In the genomic region with DNA sequence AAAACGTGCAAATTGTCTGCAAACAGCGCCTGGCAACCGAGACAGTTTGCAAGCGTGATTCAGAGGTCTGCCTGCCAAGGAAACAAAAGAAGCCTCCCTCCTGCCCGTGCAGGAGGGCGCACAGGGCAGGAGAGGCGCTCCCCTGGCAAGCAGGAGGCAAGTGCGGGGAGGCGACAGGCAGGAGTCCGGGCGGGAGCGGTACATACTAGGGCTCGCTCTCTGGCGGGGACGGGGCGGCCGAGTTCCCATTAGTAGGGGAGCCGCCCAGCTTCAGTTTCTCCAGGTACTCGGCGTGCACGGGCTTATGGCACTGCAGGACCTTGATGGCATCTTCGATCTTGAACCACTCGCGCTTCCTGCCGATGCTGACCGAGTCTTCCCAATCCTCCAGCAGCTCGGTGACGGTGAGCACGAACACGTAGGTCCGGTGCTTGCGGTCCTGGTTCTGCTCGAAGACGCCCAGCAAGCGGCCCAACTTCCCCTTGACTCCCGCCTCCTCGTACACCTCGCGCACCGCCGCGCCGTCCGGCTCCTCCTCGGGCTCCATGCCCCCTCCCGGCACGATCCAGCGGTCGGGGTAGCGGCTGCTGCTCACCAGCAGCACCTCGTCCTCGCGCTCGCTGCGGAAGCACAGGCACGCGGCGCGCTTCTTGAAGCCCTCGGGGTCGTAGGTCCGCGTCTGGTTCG, we compare ENCODE assay signal across 7 mouse cellular contexts. TPM values are rescaled to one million over a fixed set of nuclear protein-coding genes. Genes with fewer than 3 reads are reported as not detected.
DNase-seq lines count a peak whose midpoint lies in the region; ATAC-seq and TF ChIP-seq lines count a peak whose summit lies in the region.
"Not testable (repeated sequence)": the region's sequence is repeated elsewhere in the genome, so short reads cannot be mapped to it uniquely, and the experiment has no call there.

No protein-coding gene starts in this region.

- not testable (repeated sequence) for H3K27ac ChIP-seq in embryonic facial prominence, embryonic 15.5 days (replicated peaks); heart, embryonic 12.5 days (ENCODE audit: poor library complexity, severe bottlenecking); hindbrain, postnatal 0 days; limb, embryonic 10.5 days; midbrain, embryonic 10.5 days (replicated peaks); olfactory bulb, adult 2 months (ENCODE audit: insufficient read depth, low read depth, low read length)

- WGBS in embryonic facial prominence, embryonic 15.5 days = 5% methylated on average over 13 of the region's 64 CpGs
- WGBS in heart, embryonic 12.5 days = 9% methylated on average over 19 of the region's 64 CpGs
- WGBS in hindbrain, postnatal 0 days = 28% methylated on average over 7 of the region's 64 CpGs
- 7% methylated on average over 22 of the region's 64 CpGs for WGBS in limb, embryonic 10.5 days
- 9% methylated on average over 15 of the region's 64 CpGs for WGBS in midbrain, embryonic 10.5 days
- WGBS in olfactory bulb, adult 2 months = 22% methylated on average over 22 of the region's 64 CpGs

- H3K9me3 ChIP-seq in embryonic facial prominence, embryonic 15.5 days (replicated peaks); heart, embryonic 12.5 days (replicated peaks); hindbrain, postnatal 0 days (ENCODE audit: low read length); limb, embryonic 10.5 days (replicated peaks); midbrain, embryonic 10.5 days (replicated peaks): not testable (repeated sequence)

- not testable (repeated sequence) for TF ChIP-seq POLR2A in olfactory bulb, adult 2 months (IDR thresholded peaks at IDR 0.05; ENCODE audit: insufficient read depth, low read depth, low read length)

- not testable (repeated sequence) for TF ChIP-seq CTCF in hindbrain, postnatal 0 days (IDR thresholded peaks at IDR 0.05; ENCODE audit: low read depth); olfactory bulb, adult 2 months (IDR thresholded peaks at IDR 0.05; ENCODE audit: insufficient read depth, low read depth, low read length)

- not testable (repeated sequence) for H3K9ac ChIP-seq in embryonic facial prominence, embryonic 15.5 days; heart, embryonic 12.5 days; hindbrain, postnatal 0 days (replicated peaks; ENCODE audit: low read length)

- H3K27me3 ChIP-seq in embryonic facial prominence, embryonic 15.5 days; heart, embryonic 12.5 days (replicated peaks); hindbrain, postnatal 0 days (ENCODE audit: insufficient read depth, low read length); limb, embryonic 10.5 days (ENCODE audit: low read depth, poor library complexity, severe bottlenecking); midbrain, embryonic 10.5 days (ENCODE audit: low read depth, poor library complexity, severe bottlenecking): not testable (repeated sequence)

- peak; percentile 58 for ATAC-seq in embryonic facial prominence, embryonic 15.5 days (ENCODE audit: insufficient number of reproducible peaks, low FRiP score, low TSS enrichment, low read depth)
- ATAC-seq in heart, embryonic 12.5 days (ENCODE audit: insufficient number of reproducible peaks, low FRiP score) = peak; percentile 43; the same call in 1 of the 2 replicates
- ATAC-seq in hindbrain, postnatal 0 days = peak; percentile 61

- DNase-seq in cerebellum, adult 11-12 months = peak; percentile 27
- not testable (repeated sequence) for DNase-seq in hindbrain, postnatal 0 days (ENCODE audit: low spot score)
- peak; percentile 23 for DNase-seq in limb, embryonic 10.5 days (ENCODE audit: low spot score)
- DNase-seq in midbrain, embryonic 10.5 days (ENCODE audit: low spot score) = peak; percentile 10

- H3K4me3 ChIP-seq in embryonic facial prominence, embryonic 15.5 days (replicated peaks) = peak overlapping the region; percentile 33
- peak overlapping the region; percentile 41 for H3K4me3 ChIP-seq in heart, embryonic 12.5 days
- peak overlapping the region; percentile 33 for H3K4me3 ChIP-seq in hindbrain, postnatal 0 days (ENCODE audit: low read length)
- H3K4me3 ChIP-seq in limb, embryonic 10.5 days = peak overlapping the region; percentile 43
- peak overlapping the region; percentile 47 for H3K4me3 ChIP-seq in midbrain, embryonic 10.5 days
- peak overlapping the region; percentile 58 for H3K4me3 ChIP-seq in olfactory bulb, adult 2 months (ENCODE audit: insufficient read depth, low read depth, low read length)

- not testable (repeated sequence) for H3K36me3 ChIP-seq in embryonic facial prominence, embryonic 15.5 days; heart, embryonic 12.5 days; hindbrain, postnatal 0 days (ENCODE audit: insufficient read depth, low read length); limb, embryonic 10.5 days; midbrain, embryonic 10.5 days

- H3K4me2 ChIP-seq in embryonic facial prominence, embryonic 15.5 days (replicated peaks) = peak overlapping the region; percentile 40
- peak overlapping the region; percentile 62 for H3K4me2 ChIP-seq in heart, embryonic 12.5 days
- peak overlapping the region; percentile 53 for H3K4me2 ChIP-seq in hindbrain, postnatal 0 days (ENCODE audit: low read depth, low read length)

- H3K4me1 ChIP-seq in embryonic facial prominence, embryonic 15.5 days; heart, embryonic 12.5 days (replicated peaks); hindbrain, postnatal 0 days (ENCODE audit: insufficient read depth, low read length); limb, embryonic 10.5 days; midbrain, embryonic 10.5 days; olfactory bulb, adult 2 months (ENCODE audit: control insufficient read depth, insufficient read depth, low read length): not testable (repeated sequence)

RNA-seq across cellular contexts. Expression of a gene that starts 0.5 kb away (rescaled TPM):
- 4.9 and 5.0 TPM in 2 replicates for polyA plus RNA-seq in embryonic facial prominence, embryonic 15.5 days (2015; fragmentation: Nextera tagmentation; extraction: Ambion mirVana)
- polyA plus RNA-seq in heart, embryonic 12.5 days (2016; fragmentation: Nextera tagmentation; extraction: Ambion mirVana) = 5.0 and 5.9 TPM in 2 replicates
- total RNA-seq in hindbrain, postnatal 0 days (2014; rRNA removed) = 38.8 and 47.3 TPM in 2 replicates
- polyA plus RNA-seq in hindbrain, postnatal 0 days (2015; fragmentation: Nextera tagmentation; extraction: Ambion mirVana) = 32.8 and 33.5 TPM in 2 replicates
- 12.0 and 13.2 TPM in 2 replicates for polyA plus RNA-seq in limb, embryonic 10.5 days (2016; fragmentation: Nextera tagmentation; extraction: Ambion mirVana)
- polyA plus RNA-seq in midbrain, embryonic 10.5 days (2016; fragmentation: Nextera tagmentation; extraction: Ambion mirVana) = 14.4 and 17.8 TPM in 2 replicates
- not detected in 2 replicates for polyA plus RNA-seq in olfactory bulb, adult 2 months (2012; ENCODE audit: insufficient read depth, insufficient read length, low replicate concordance, missing spikeins)
